11 mouse cellular contexts compared by ENCODE assay signal in the genomic region with DNA sequence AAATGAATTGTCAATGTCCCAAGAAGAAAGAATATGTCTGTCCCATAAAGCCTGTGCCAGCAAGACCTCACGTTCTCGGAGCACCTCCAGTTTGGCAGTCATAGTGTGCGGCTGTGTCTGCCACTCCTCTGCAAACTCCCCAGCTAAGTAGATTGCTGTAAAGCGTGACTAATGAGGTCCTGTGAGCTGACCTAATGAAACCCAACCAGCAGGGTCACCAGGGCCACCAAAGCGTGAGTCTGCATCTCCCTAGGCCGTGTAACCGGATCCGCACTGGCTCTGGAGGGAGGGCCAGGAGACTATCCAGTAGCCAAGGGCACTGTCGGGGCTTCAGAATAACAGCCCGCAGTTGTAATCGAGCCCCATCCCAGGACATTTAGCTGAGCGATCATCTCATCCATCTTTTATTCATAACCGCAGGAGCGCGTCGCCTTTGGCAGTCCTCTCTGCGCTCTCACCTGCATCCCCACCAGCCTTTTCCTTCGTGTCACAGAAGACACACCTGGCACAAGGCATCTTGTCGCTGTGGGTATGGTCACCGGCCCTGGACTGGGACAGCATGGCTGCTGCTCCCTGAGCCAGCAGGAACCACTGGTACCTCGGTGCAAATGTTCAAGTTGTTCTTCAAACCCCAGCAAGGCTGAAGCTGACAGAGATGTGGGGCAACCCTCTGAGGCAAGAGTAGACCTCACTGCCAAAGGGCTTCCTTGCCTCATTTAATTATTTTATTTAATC. TPM values are rescaled to one million over a fixed set of nuclear protein-coding genes. Genes with fewer than 3 reads are reported as not detected.
DNase-seq lines count a peak whose midpoint lies in the region; ATAC-seq lines count a peak whose summit lies in the region.
"Had no signal": no experiment of that assay in that cellular context is flagged by ENCODE, and none has a peak within 500 bp of the region (broad histone marks: within the 10 kb centered on the region; RNA-seq: fewer than 3 reads in every experiment).

No protein-coding gene starts in this region.

- no peaks in the 10 kb centered on the region for H3K36me3 ChIP-seq in heart, embryonic 11.5 days (ENCODE audit: control insufficient read depth, insufficient read depth, low read length)
- H3K36me3 ChIP-seq in embryonic facial prominence, embryonic 15.5 days, result no peaks in the 10 kb centered on the region

- no peak overlapping the region for H3K4me3 ChIP-seq in heart, embryonic 11.5 days (ENCODE audit: low read depth, low read length)
- no peak overlapping the region for H3K4me3 ChIP-seq in embryonic facial prominence, embryonic 15.5 days (replicated peaks)

- H3K27ac ChIP-seq in heart, embryonic 11.5 days (ENCODE audit: low read depth, low read length), result no peak overlapping the region
- H3K27ac ChIP-seq in embryonic facial prominence, embryonic 15.5 days (replicated peaks), result no peak overlapping the region

- H3K4me1 ChIP-seq in heart, embryonic 11.5 days (ENCODE audit: control insufficient read depth, insufficient read depth, low read length), result peaks cover 33% of the 10 kb centered on the region
- no peaks in the 10 kb centered on the region for H3K4me1 ChIP-seq in embryonic facial prominence, embryonic 15.5 days

- H3K4me2 ChIP-seq in heart, embryonic 11.5 days, result peak overlapping the region; percentile 22
- no peak overlapping the region for H3K4me2 ChIP-seq in embryonic facial prominence, embryonic 15.5 days (replicated peaks)

- whole genome bisulfite sequencing in heart, embryonic 11.5 days (ENCODE audit: insufficient replicate concordance), result 31% methylated on average over 21 of the region's 21 CpGs
- 11% methylated on average over 21 of the region's 21 CpGs for WGBS in embryonic facial prominence, embryonic 15.5 days

- DNase-seq in heart, adult 9 months (ENCODE audit: low spot score in 2 of 2), result no peak
- DNase-seq in kidney, adult 9 months, result peak; percentile 71
- peak; percentile 67 for DNase-seq in retina, embryonic 14.5 days (ENCODE audit: low spot score)
- no peak for DNase-seq in cerebellum, postnatal 14 days
- no peak for DNase-seq in adipocyte (ENCODE audit: low spot score)
- DNase-seq in cerebellum, postnatal 25 days, result no peak

- H3K9me3 ChIP-seq in heart, embryonic 11.5 days (replicated peaks; ENCODE audit: control insufficient read depth, low read length), result no peaks in the 10 kb centered on the region
- H3K9me3 ChIP-seq in embryonic facial prominence, embryonic 15.5 days (replicated peaks), result no peaks in the 10 kb centered on the region

- H3K9ac ChIP-seq in heart, embryonic 11.5 days (ENCODE audit: low read depth, low read length), result 0 out of 2 replicates have a peak overlapping the region, but pooled peaks have one; percentile 22
- H3K9ac ChIP-seq in embryonic facial prominence, embryonic 15.5 days, result no peak overlapping the region

- no peaks in the 10 kb centered on the region for H3K27me3 ChIP-seq in heart, embryonic 11.5 days (ENCODE audit: control insufficient read depth, insufficient read depth, low read length)
- 0 out of 2 replicates have a peak, but pooled peaks cover 6% of the 10 kb centered on the region for H3K27me3 ChIP-seq in embryonic facial prominence, embryonic 15.5 days

- ATAC-seq in heart, embryonic 11.5 days (replicated peaks; ENCODE audit: insufficient number of reproducible peaks, low FRiP score, low TSS enrichment), result no peak
- ATAC-seq in embryonic facial prominence, embryonic 15.5 days (ENCODE audit: insufficient number of reproducible peaks, low FRiP score, low TSS enrichment, low read depth), result peak; percentile 73
- ATAC-seq: forebrain, embryonic 14.5 days; intestine, embryonic 16.5 days had no signal

RNA-seq across cellular contexts. Expression of gene Lrrc10, which starts 24.0 kb away (rescaled TPM):
- 49.7 and 54.6 TPM in 2 replicates for polyA plus RNA-seq in heart, embryonic 11.5 days (2014; fragmentation: Nextera tagmentation; extraction: Ambion mirVana)
- polyA plus RNA-seq in embryonic facial prominence, embryonic 15.5 days (2015; fragmentation: Nextera tagmentation; extraction: Ambion mirVana), result 0.11 TPM in 1 of 2 replicates, not detected in the other
- polyA plus RNA-seq: forebrain, embryonic 14.5 days; intestine, embryonic 16.5 days; spleen, adult 2 months had no signal

RNA-seq across cellular contexts. Expression of gene Best3, which starts 35.1 kb away (rescaled TPM):
- 0.14 and 0.18 TPM in 2 replicates for polyA plus RNA-seq in heart, embryonic 11.5 days (2014; fragmentation: Nextera tagmentation; extraction: Ambion mirVana)
- polyA plus RNA-seq in embryonic facial prominence, embryonic 15.5 days (2015; fragmentation: Nextera tagmentation; extraction: Ambion mirVana), result 2.2 and 2.8 TPM in 2 replicates
- polyA plus RNA-seq: forebrain, embryonic 14.5 days; intestine, embryonic 16.5 days had no signal

RNA-seq across cellular contexts. Expression of gene Cct2, which starts 42.4 kb away (rescaled TPM):
- polyA plus RNA-seq in heart, embryonic 11.5 days (2014; fragmentation: Nextera tagmentation; extraction: Ambion mirVana), result 211 and 221 TPM in 2 replicates
- 231 and 233 TPM in 2 replicates for polyA plus RNA-seq in embryonic facial prominence, embryonic 15.5 days (2015; fragmentation: Nextera tagmentation; extraction: Ambion mirVana)

RNA-seq across cellular contexts. Expression of gene Gm10271, which starts 48.8 kb away (rescaled TPM):
- not detected in 2 replicates for polyA plus RNA-seq in heart, embryonic 11.5 days (2014; fragmentation: Nextera tagmentation; extraction: Ambion mirVana)
- polyA plus RNA-seq in embryonic facial prominence, embryonic 15.5 days (2015; fragmentation: Nextera tagmentation; extraction: Ambion mirVana), result not detected in 2 replicates
- polyA plus RNA-seq: forebrain, embryonic 14.5 days; intestine, embryonic 16.5 days; spleen, adult 2 months had no signal

Comparison
In these comparisons a context has a peak if more than half of its experiments do, and no peak if none do; other contexts are left out.
1. DNase-seq: peak in kidney, adult 9 months (single experiment) and retina, embryonic 14.5 days (single experiment); none in heart, adult 9 months (0 of 2), cerebellum, postnatal 14 days (0 of 2), adipocyte (single experiment) and cerebellum, postnatal 25 days (0 of 2).
2. RNA of gene Lrrc10, which starts 24.0 kb away (polyA plus RNA-seq): 49.7 to 54.6 TPM in heart, embryonic 11.5 days; 0.11 TPM in embryonic facial prominence, embryonic 15.5 days; every median in the first group is over 10 times any median in the second.